Mouse (Mus musculus): Measurements from ENCODE around the gene Irf2bpl. TPM values are rescaled to one million over a fixed set of nuclear protein-coding genes. Genes with fewer than 3 reads are reported as not detected.
A peak's percentile ranks its signal among the peaks of the same experiment; 100 is the strongest.

Gene Irf2bpl
- polyA plus RNA-seq, 1 experiment from 2014 or later = 10.0 TPM

DNA sequence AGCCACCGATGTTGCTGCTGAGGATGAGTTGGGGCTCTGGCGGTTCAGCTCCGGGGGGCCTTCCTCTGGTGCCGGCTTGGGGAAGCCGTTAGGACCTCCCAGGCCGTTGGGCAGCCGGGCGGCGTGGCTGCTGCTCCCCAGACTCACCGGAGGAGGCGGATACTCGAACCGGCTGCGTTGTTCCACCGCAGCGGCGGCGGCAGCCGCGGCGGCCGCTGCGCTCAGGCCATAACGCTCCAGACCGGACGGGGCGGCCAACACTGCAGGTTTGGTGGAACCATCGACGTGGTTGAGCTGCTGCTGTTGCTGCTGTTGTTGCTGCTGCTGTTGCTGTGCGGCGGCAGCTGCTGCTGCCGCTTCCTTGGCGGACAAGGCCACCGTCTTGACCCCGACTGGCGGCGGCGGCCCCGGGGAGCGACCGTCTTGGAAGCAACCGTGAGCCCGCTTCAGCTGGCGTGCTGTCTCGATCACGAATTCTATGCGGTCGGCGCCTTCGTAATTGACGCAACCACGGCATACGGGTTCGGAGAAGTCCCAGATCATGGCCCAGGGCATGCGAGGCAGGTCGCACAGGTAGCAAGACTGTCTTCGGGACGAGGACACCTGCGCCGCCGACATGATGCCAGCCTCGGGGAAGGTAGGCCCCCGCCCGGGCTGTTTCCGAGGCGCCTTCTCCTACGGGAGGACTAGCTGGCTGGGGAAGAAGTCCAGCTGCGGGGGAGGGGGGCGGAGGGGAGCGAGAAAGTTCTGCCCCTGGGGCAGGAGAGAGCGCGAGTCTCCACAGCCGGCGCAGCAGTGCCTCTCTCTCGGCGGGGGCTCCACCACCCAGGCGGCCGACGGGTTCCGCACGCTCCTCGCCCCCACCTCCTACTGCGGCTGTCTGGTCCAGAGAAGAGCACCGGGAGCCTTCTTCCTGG lies 1.1 kb downstream of the Irf2bpl start:
- Histone ChIP-seq H3K36me3 (ENCODE audit: control insufficient read depth, insufficient read depth) (no peaks in the 10 kb centered on the region), H3K9ac (ENCODE audit: low read depth, low read length) (peak overlapping the region; percentile 82), H3K27me3 (replicated peaks; ENCODE audit: control insufficient read depth, insufficient read depth, low read length) (peaks cover 11% of the 10 kb centered on the region), H3K27ac (ENCODE audit: low read depth, low read length) (peak overlapping the region; percentile 94), H3K9me3 (ENCODE audit: control insufficient read depth) (no peaks in the 10 kb centered on the region), H3K4me3 (ENCODE audit: low read depth, low read length) (peak overlapping the region; percentile 80), H3K4me1 (replicated peaks; ENCODE audit: control insufficient read depth, insufficient read depth, low read length) (peaks cover 4% of the 10 kb centered on the region; the same call in 1 of the 2 replicates), H3K4me2 (replicated peaks; ENCODE audit: low read depth) (peak overlapping the region; percentile 98)
- TF ChIP-seq CTCF (IDR thresholded peaks at IDR 0.05; ENCODE audit: low read depth) = 0 out of 2 replicates have a peak, but pooled peaks have one; percentile 30
- under 1% methylated on average over 80 of the region's 84 CpGs for WGBS
- ATAC-seq = 0 out of 2 replicates have a peak, but pooled peaks have one; percentile 7

- Histone ChIP-seq H3K4me3 (ENCODE audit: low read depth, low read length) (peak overlapping the region; percentile 80), H3K36me3 (ENCODE audit: control insufficient read depth, insufficient read depth) (no peaks in the 10 kb centered on the region), H3K9ac (ENCODE audit: low read depth, low read length) (peak overlapping the region; percentile 82), H3K4me1 (replicated peaks; ENCODE audit: control insufficient read depth, insufficient read depth, low read length) (peaks cover 7% of the 10 kb centered on the region; the same call in 1 of the 2 replicates), H3K27me3 (replicated peaks; ENCODE audit: control insufficient read depth, insufficient read depth, low read length) (peaks cover 11% of the 10 kb centered on the region), H3K9me3 (ENCODE audit: control insufficient read depth) (no peaks in the 10 kb centered on the region), H3K4me2 (replicated peaks; ENCODE audit: low read depth) (peak overlapping the region; percentile 98), H3K27ac (ENCODE audit: low read depth, low read length) (peak overlapping the region; percentile 94; the same call in 1 of the 2 replicates)
- WGBS = under 1% methylated on average over 24 of the region's 24 CpGs
- no peak for ATAC-seq
- TF ChIP-seq CTCF (IDR thresholded peaks at IDR 0.05; ENCODE audit: low read depth) = no peak
These were observed 1.6 kb downstream of the Irf2bpl start for GRCm38 (mm10) chr12:86883019-86883279.

- H3K36me3 ChIP-seq (ENCODE audit: control insufficient read depth, insufficient read depth) = no peaks in the 10 kb centered on the region
- WGBS = 3% methylated on average over 59 of the region's 59 CpGs
- peak; percentile 27; the same call in 1 of the 2 replicates for ATAC-seq
- H3K4me1 ChIP-seq (replicated peaks; ENCODE audit: control insufficient read depth, insufficient read depth, low read length) = peaks cover 7% of the 10 kb centered on the region; the same call in 1 of the 2 replicates
- H3K4me3 ChIP-seq (ENCODE audit: low read depth, low read length) = peak overlapping the region; percentile 80
- H3K4me2 ChIP-seq (replicated peaks; ENCODE audit: low read depth) = peak overlapping the region; percentile 98
- peaks cover 11% of the 10 kb centered on the region for H3K27me3 ChIP-seq (replicated peaks; ENCODE audit: control insufficient read depth, insufficient read depth, low read length)
- peak overlapping the region; percentile 82 for H3K9ac ChIP-seq (ENCODE audit: low read depth, low read length)
- no peaks in the 10 kb centered on the region for H3K9me3 ChIP-seq (ENCODE audit: control insufficient read depth)
- 0 out of 2 replicates have a peak overlapping the region, but pooled peaks have one; percentile 94 for H3K27ac ChIP-seq (ENCODE audit: low read depth, low read length)
- TF ChIP-seq CTCF (IDR thresholded peaks at IDR 0.05; ENCODE audit: low read depth) = no peak
These were observed 2.1 kb downstream of the Irf2bpl start for GRCm38 (mm10) chr12:86882279-86883018.

DNA sequence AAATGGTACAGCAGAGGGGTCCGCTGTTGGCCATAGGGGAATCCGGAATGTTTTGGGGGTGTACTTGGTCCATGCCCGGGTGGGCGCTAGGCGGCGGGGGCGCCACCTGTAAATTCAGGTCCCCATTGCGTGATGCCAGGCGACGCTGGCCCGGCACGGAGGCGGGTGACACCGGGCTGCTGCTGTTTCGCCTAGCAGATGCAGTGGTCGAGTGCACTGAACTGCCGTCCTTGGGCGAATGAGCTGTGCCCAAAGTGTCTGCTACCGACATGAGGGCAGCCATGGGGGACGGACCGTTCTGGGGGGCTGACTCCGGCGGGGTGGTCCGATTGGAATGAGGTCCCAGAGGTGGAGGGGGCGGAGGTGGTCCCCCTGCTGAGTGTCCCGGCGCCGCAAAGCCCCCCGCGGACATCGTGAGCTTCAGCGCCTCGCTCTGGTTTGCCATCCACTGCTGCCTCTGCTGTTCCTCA lies 2.8 kb downstream of the Irf2bpl start:
- no peak for TF ChIP-seq CTCF (IDR thresholded peaks at IDR 0.05; ENCODE audit: low read depth)
- peaks cover 11% of the 10 kb centered on the region for H3K27me3 ChIP-seq (replicated peaks; ENCODE audit: control insufficient read depth, insufficient read depth, low read length)
- H3K9me3 ChIP-seq (ENCODE audit: control insufficient read depth) = no peaks in the 10 kb centered on the region
- no peaks in the 10 kb centered on the region for H3K36me3 ChIP-seq (ENCODE audit: control insufficient read depth, insufficient read depth)
- no peak for ATAC-seq
- 29% methylated on average over 33 of the region's 33 CpGs for WGBS
- peak overlapping the region; percentile 80 for H3K4me3 ChIP-seq (ENCODE audit: low read depth, low read length)
- peaks cover 7% of the 10 kb centered on the region; the same call in 1 of the 2 replicates for H3K4me1 ChIP-seq (replicated peaks; ENCODE audit: control insufficient read depth, insufficient read depth, low read length)
- H3K9ac ChIP-seq (ENCODE audit: low read depth, low read length) = peak overlapping the region; percentile 82
- H3K4me2 ChIP-seq (replicated peaks; ENCODE audit: low read depth) = peak overlapping the region; percentile 98
- no peak overlapping the region for H3K27ac ChIP-seq (ENCODE audit: low read depth, low read length)

GRCm38 (mm10) chr12:86880090-86880723 lies 4.4 kb downstream of the Irf2bpl start:
- no peak overlapping the region for H3K4me2 ChIP-seq (replicated peaks; ENCODE audit: low read depth)

More at GRCm38 (mm10) chr12:86880090-86880723, 4.4 kb downstream of the Irf2bpl start:
- H3K4me3 ChIP-seq (ENCODE audit: low read depth, low read length) = no peak overlapping the region
- H3K9me3 ChIP-seq (ENCODE audit: control insufficient read depth) = no peaks in the 10 kb centered on the region
- no peak for TF ChIP-seq CTCF (IDR thresholded peaks at IDR 0.05; ENCODE audit: low read depth)
- 70% methylated on average over 3 of the region's 3 CpGs for whole genome bisulfite sequencing
- H3K27me3 ChIP-seq (replicated peaks; ENCODE audit: control insufficient read depth, insufficient read depth, low read length) = peaks cover 11% of the 10 kb centered on the region
- peaks cover 4% of the 10 kb centered on the region; the same call in 1 of the 2 replicates for H3K4me1 ChIP-seq (replicated peaks; ENCODE audit: control insufficient read depth, insufficient read depth, low read length)
- H3K9ac ChIP-seq (ENCODE audit: low read depth, low read length) = no peak overlapping the region
- H3K27ac ChIP-seq (ENCODE audit: low read depth, low read length) = no peak overlapping the region
- no peak for ATAC-seq
- H3K36me3 ChIP-seq (ENCODE audit: control insufficient read depth, insufficient read depth) = no peaks in the 10 kb centered on the region
